Mouse (Mus musculus): ENCODE measurements at regions not wholly inside any gene's neighbourhood (a gene's known extent, or its start where the extent isn't known, plus 50 kb on each side); places are given as distances from the start of the nearest gene placed in this dataset.

- H3K27me3 ChIP-seq (replicated peaks) = no peaks in the 10 kb centered on the region
- no peak overlapping the region for H3K27ac ChIP-seq
- no peak overlapping the region for H3K4me3 ChIP-seq (replicated peaks)
- H3K36me3 ChIP-seq = no peaks in the 10 kb centered on the region
- no peak for ATAC-seq
- 86% methylated on average over 4 of the region's 4 CpGs for WGBS
- no peak overlapping the region for H3K9ac ChIP-seq
- H3K9me3 ChIP-seq = no peaks in the 10 kb centered on the region
- no peak overlapping the region for H3K4me2 ChIP-seq (replicated peaks)
- no peaks in the 10 kb centered on the region for H3K4me1 ChIP-seq (replicated peaks)
These were observed 152.9 kb upstream of the Sstr4 start for GRCm38 (mm10) chr2:148242242-148242641.

DNA sequence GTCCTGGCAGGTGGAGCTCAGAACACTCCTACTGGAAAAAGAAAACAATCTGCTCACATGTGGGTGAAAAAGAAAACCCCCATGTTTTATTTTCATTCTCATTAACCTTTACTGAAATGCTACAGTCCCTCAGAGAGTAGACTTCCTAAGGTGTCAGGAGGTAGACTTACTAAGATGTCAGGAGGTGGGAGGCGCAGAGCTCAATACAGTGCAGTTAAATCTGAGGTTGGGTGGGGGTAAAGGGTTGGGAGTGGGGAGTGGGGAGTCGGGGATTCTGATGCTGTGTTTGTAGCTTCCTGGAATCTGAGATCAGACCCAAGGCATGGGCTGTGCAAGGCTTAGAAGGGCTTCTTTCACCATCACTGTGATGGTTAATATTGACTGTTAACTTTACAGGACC lies 149.6 kb upstream of the Sstr4 start:
- Histone ChIP-seq H3K4me2 (replicated peaks) (no peak overlapping the region), H3K9ac (no peak overlapping the region)

GRCm38 (mm10) chr2:148250902-148251301 lies 144.2 kb upstream of the Sstr4 start:
- H3K9me3 ChIP-seq = no peaks in the 10 kb centered on the region
- no peak overlapping the region for H3K4me2 ChIP-seq (replicated peaks)
- no peaks in the 10 kb centered on the region for H3K4me1 ChIP-seq (replicated peaks)
- no peaks in the 10 kb centered on the region for H3K36me3 ChIP-seq
- no peak overlapping the region for H3K9ac ChIP-seq
- H3K4me3 ChIP-seq (replicated peaks) = no peak overlapping the region
- 92% methylated on average over 1 of the region's 1 CpGs for WGBS
- ATAC-seq = no peak
- H3K27me3 ChIP-seq (replicated peaks) = no peaks in the 10 kb centered on the region
- H3K27ac ChIP-seq = no peak overlapping the region

More for the DNA sequence above, 149.6 kb upstream of the Sstr4 start:
- H3K4me1 ChIP-seq (replicated peaks) = no peaks in the 10 kb centered on the region
- no peak overlapping the region for H3K4me3 ChIP-seq (replicated peaks)
- 82% methylated on average over 2 of the region's 2 CpGs for WGBS
- no peaks in the 10 kb centered on the region for H3K9me3 ChIP-seq
- ATAC-seq = no peak
- H3K27me3 ChIP-seq (replicated peaks) = no peaks in the 10 kb centered on the region
- H3K27ac ChIP-seq = no peak overlapping the region
- H3K36me3 ChIP-seq = no peaks in the 10 kb centered on the region

DNA sequence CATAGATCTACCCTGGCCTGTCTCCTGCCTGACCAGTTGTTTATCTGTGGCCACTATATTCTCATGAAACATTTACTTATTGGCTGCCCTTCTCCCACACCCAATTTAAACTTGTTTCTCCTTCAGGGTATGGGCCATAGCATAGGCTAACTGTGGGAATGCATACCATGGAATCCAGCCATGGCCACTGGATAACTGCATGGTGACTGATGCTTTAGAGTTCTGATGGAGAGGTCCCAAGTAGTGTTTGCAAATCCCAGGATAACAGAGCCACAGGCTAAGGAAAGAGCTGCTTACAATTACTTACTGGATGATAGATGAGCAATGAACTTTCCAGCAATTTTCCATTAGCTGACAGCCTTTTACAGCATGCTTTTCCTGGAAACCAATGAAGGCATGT lies 139.5 kb upstream of the Sstr4 start:
- Histone ChIP-seq H3K36me3 (no peaks in the 10 kb centered on the region), H3K9ac (no peak overlapping the region), H3K4me2 (replicated peaks) (no peak overlapping the region), H3K4me1 (replicated peaks) (no peaks in the 10 kb centered on the region), H3K27ac (no peak overlapping the region), H3K4me3 (replicated peaks) (no peak overlapping the region), H3K27me3 (replicated peaks) (no peaks in the 10 kb centered on the region), H3K9me3 (no peaks in the 10 kb centered on the region)
- ATAC-seq = no peak

- H3K4me3 ChIP-seq (replicated peaks) = no peak overlapping the region
- no peaks in the 10 kb centered on the region for H3K9me3 ChIP-seq
- H3K9ac ChIP-seq = no peak overlapping the region
- H3K4me2 ChIP-seq (replicated peaks) = no peak overlapping the region
- no peak overlapping the region for H3K27ac ChIP-seq
- no peaks in the 10 kb centered on the region for H3K4me1 ChIP-seq (replicated peaks)
- 83% methylated on average over 3 of the region's 3 CpGs for WGBS
- no peaks in the 10 kb centered on the region for H3K27me3 ChIP-seq (replicated peaks)
- no peak for ATAC-seq
- no peaks in the 10 kb centered on the region for H3K36me3 ChIP-seq
These were observed 130.9 kb upstream of the Sstr4 start for GRCm38 (mm10) chr2:148264111-148264730.

- Histone ChIP-seq H3K27ac (no peak overlapping the region), H3K36me3 (no peaks in the 10 kb centered on the region), H3K4me1 (replicated peaks) (no peaks in the 10 kb centered on the region), H3K9ac (no peak overlapping the region), H3K4me3 (replicated peaks) (no peak overlapping the region), H3K27me3 (replicated peaks) (no peaks in the 10 kb centered on the region), H3K9me3 (no peaks in the 10 kb centered on the region), H3K4me2 (replicated peaks) (no peak overlapping the region)
- WGBS = 80% methylated on average over 3 of the region's 3 CpGs
- ATAC-seq = no peak
These were observed 115.9 kb upstream of the Sstr4 start for GRCm38 (mm10) chr2:148279200-148279599.

DNA sequence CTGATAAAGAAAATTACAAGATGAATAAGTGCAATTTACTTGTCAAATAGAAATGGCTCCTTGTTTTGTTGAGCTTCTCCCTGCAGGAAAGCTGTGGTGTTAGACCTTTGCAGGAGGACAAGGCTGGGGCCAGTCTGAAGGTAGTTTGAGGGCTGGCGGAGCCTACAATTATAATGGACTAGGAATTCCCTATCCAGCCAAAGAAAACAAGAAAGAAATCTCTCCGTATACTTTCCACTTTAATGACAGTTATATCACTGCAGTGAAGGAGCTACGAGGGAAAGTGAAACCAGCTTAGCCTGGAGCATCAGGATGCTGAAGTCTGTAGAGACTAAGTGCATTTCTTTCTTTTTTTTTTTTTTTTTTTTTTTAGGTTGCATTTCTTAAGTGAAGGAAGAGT lies 104.8 kb upstream of the Sstr4 start:
- WGBS = 44% methylated on average over 3 of the region's 3 CpGs
- ATAC-seq = no peak
- Histone ChIP-seq H3K4me3 (replicated peaks) (no peak overlapping the region), H3K4me2 (replicated peaks) (no peak overlapping the region), H3K9me3 (no peaks in the 10 kb centered on the region), H3K9ac (no peak overlapping the region), H3K36me3 (no peaks in the 10 kb centered on the region), H3K4me1 (replicated peaks) (no peaks in the 10 kb centered on the region), H3K27ac (no peak overlapping the region), H3K27me3 (replicated peaks) (no peaks in the 10 kb centered on the region)

DNA sequence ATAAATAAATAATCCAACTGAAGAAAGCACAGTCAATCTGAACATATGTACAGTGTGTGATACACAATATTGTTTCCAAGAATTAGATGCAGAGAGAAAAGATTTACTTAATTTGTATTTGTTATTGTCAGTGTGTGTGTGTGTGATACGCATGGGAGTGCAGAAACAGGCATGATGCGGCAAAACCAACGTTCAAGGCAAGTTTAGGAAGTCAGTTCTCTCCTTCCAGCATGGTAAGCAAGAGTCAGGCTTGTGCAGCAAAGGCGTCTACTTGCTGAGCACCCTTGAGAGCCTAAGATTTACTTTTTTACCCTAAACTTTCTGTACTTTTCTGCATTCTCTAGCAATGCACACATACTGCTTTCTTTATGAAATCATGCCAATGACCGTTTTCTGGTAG lies 102.7 kb upstream of the Sstr4 start:
- Histone ChIP-seq H3K27ac (no peak overlapping the region), H3K9ac (no peak overlapping the region), H3K36me3 (no peaks in the 10 kb centered on the region), H3K27me3 (replicated peaks) (no peaks in the 10 kb centered on the region), H3K4me2 (replicated peaks) (no peak overlapping the region), H3K4me1 (replicated peaks) (no peaks in the 10 kb centered on the region), H3K4me3 (replicated peaks) (no peak overlapping the region), H3K9me3 (no peaks in the 10 kb centered on the region)
- ATAC-seq = no peak
- 87% methylated on average over 5 of the region's 5 CpGs for WGBS

GRCm38 (mm10) chr2:148292895-148293294 lies 102.2 kb upstream of the Sstr4 start:
- no peaks in the 10 kb centered on the region for H3K9me3 ChIP-seq
- H3K27me3 ChIP-seq (replicated peaks) = no peaks in the 10 kb centered on the region
- ATAC-seq = peak; percentile 25; the same call in 1 of the 2 replicates
- H3K9ac ChIP-seq = no peak overlapping the region
- H3K27ac ChIP-seq = no peak overlapping the region
- H3K4me1 ChIP-seq (replicated peaks) = no peaks in the 10 kb centered on the region
- WGBS = 45% methylated on average over 2 of the region's 2 CpGs
- no peak overlapping the region for H3K4me2 ChIP-seq (replicated peaks)
- H3K4me3 ChIP-seq (replicated peaks) = no peak overlapping the region
- no peaks in the 10 kb centered on the region for H3K36me3 ChIP-seq

- H3K9ac ChIP-seq = no peak overlapping the region
- no peaks in the 10 kb centered on the region for H3K9me3 ChIP-seq
- 49% methylated on average over 2 of the region's 2 CpGs for WGBS
- no peaks in the 10 kb centered on the region for H3K4me1 ChIP-seq (replicated peaks)
- no peaks in the 10 kb centered on the region for H3K27me3 ChIP-seq (replicated peaks)
- no peak for ATAC-seq
- no peak overlapping the region for H3K4me2 ChIP-seq (replicated peaks)
- H3K27ac ChIP-seq = no peak overlapping the region
- no peak overlapping the region for H3K4me3 ChIP-seq (replicated peaks)
- H3K36me3 ChIP-seq = no peaks in the 10 kb centered on the region
These were observed 94.3 kb upstream of the Sstr4 start for GRCm38 (mm10) chr2:148300879-148301278.

GRCm38 (mm10) chr2:148312255-148312654 lies 82.9 kb upstream of the Sstr4 start:
- Histone ChIP-seq H3K27ac (no peak overlapping the region), H3K4me2 (replicated peaks) (no peak overlapping the region), H3K9me3 (no peaks in the 10 kb centered on the region), H3K4me3 (replicated peaks) (no peak overlapping the region), H3K9ac (no peak overlapping the region), H3K4me1 (replicated peaks) (no peaks in the 10 kb centered on the region), H3K36me3 (no peaks in the 10 kb centered on the region), H3K27me3 (replicated peaks) (no peaks in the 10 kb centered on the region)
- ATAC-seq = no peak
- WGBS = 80% methylated on average over 2 of the region's 2 CpGs

DNA sequence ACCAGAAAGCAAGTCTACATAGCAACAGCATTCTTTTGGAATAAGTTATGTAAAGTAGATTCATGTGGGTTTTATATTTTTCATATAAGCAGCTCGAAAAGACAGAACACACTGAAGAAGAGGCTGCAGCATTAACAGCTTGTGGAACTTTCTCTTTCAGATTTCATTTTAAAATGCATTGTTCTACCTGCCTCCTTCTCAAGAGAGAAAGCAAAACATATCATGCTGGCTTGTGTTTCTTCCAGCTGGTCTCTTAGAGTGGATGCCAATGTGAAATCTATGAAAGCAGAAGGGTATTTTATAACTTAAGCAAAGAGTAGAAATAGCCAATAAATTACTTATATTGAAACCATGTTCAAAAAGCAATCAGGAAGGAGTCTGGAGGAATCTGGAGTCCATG lies 74.2 kb upstream of the Sstr4 start:
- Histone ChIP-seq H3K4me3 (replicated peaks) (no peak overlapping the region), H3K9ac (no peak overlapping the region), H3K4me2 (replicated peaks) (no peak overlapping the region), H3K27ac (no peak overlapping the region), H3K4me1 (replicated peaks) (no peaks in the 10 kb centered on the region), H3K27me3 (replicated peaks) (no peaks in the 10 kb centered on the region), H3K9me3 (no peaks in the 10 kb centered on the region), H3K36me3 (no peaks in the 10 kb centered on the region)
- 78% methylated on average over 1 of the region's 1 CpGs for WGBS
- ATAC-seq = no peak

DNA sequence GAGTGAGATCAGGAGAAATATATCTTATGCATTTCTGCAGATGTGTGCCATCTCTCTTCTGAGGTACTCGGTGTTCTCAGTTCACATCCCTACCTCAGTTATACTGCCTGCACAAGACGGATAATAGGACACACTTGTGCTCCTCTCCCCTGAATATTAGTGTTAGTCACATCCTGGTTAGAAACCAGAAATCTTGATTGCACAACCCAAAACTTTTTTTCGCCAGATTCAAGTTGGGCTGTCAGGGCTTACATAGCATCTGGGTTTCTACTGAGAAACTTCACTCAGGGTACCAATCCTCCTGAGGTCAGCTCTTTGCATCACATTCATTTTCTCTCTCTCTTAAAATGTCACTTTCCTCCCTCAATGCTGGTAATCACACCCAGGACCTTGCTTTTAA lies 69.8 kb upstream of the Sstr4 start:
- Histone ChIP-seq H3K27ac (no peak overlapping the region), H3K9ac (no peak overlapping the region), H3K4me2 (replicated peaks) (no peak overlapping the region), H3K27me3 (replicated peaks) (no peaks in the 10 kb centered on the region), H3K4me1 (replicated peaks) (no peaks in the 10 kb centered on the region), H3K4me3 (replicated peaks) (no peak overlapping the region), H3K36me3 (no peaks in the 10 kb centered on the region), H3K9me3 (no peaks in the 10 kb centered on the region)
- 89% methylated on average over 3 of the region's 3 CpGs for WGBS
- ATAC-seq = no peak
